Mouse (Mus musculus): ENCODE measurements around the gene Casp8.
"Not testable (repeated sequence)": the region's sequence is repeated elsewhere in the genome, so short reads cannot be mapped to it uniquely, and the experiment has no call there.

Casp8 gene

GRCm38 (mm10) chr1:58801558-58802285, 6.5 kb downstream of the Casp8 start:
- no peak for DNase-seq

GRCm38 (mm10) chr1:58802322-58803273, 7.4 kb downstream of the Casp8 start:
- DNase-seq, result no peak

GRCm38 (mm10) chr1:58803531-58803930, 8.4 kb downstream of the Casp8 start:
- DNase-seq, result no peak

DNA sequence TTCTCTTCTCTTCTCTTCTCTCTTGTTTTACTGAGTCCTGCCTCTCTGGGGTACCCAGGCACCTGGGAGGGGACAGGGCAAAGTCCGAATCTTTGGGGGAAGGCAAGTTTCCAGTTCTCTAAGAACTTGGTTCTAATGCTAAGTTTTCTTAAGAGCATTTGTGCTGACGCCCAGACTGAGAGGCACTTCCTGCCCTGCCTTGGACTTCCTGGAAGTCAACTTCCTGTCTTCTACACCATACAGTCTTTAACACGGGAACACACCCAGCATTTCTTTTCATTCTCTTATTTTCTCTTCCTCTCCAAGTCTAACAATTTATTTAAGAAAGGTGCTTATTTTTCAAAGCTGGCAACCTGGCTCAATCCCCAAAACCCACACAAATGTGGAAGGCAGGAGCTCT, 11.5 kb downstream of the Casp8 start:
- DNase-seq, result no peak

GRCm38 (mm10) chr1:58826319-58826718, 31.1 kb downstream of the Casp8 start:
- DNase-seq, result no peak

DNA sequence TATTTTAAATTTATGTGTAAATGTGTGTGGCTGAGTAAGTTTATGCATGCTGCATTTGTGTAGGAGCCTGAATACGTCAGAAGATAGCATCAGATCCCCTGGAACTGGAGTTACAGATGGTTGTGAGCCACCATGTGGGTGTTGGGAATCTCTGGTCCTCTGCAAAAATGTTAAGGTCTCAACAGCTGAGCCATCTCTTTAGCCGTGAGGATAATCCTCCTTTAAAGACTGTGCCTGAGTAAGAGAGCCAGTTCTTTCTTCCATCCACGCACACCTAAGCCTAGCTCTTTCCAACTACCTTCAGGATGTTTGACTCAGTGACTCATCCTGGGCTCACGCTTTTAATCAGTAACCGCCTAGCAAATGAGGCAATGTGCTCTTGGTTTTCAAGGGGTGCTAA, 35.6 kb downstream of the Casp8 start:
- DNase-seq, result no peak

DNA sequence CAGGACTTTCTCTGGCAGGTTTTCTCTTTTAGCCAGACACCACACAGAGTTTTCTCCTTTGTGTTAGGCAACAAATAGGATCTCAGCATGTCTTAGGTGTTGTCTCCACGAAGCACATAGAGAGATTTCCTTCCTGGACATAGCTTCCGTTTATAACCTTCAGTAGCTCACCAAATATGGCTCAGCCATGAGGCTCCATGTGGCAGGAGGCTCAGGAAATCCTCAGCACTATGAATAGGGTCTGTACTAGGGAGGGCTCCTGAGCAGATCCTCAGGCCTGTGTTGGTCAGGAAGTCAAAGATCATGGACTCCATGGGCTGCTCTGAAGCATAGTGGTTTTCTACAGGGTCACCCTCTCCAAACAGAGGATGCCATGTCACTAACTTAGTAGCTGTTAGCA, 37.0 kb downstream of the Casp8 start:
- no peak for DNase-seq

DNA sequence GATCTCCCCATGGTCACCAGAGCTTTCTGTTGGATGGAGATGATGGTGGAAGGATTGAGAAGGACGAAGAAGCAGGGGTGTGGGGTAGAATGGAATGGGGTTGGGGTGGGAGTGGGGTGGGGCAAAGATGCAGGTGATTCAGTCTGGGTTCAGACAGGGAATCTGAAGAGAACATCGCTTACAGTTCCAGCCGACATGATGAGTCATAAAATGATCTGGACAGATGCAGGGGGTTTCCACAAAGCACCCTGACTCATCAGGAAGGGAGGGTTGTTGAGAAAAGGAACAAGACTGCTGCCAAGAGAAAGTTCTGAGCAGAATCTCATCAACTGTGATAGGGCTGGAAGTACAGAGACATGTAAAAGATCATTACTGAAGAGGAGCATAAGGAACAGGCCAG, 61.6 kb downstream of the Casp8 start:
- DNase-seq, result not testable (repeated sequence)

DNA sequence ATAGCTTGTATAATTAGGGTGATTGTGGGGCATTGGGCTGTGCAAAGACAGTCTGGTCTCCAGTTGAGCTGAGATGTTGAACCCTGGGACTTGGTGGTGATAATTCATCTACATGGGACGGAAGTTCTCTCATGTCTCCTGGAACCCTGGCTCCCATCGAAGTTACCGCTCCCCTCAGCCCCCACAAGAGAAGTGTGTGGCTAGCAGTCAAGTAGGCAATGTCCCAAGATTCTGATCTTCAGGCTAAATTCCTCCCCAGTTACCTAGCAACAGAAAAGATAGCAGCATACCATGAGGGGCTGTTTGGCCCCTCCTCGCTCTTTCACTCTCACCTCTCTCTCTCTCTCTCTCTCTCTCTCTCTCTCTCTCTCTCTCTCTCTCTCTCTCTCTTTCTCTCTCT, 64.0 kb downstream of the Casp8 start:
- DNase-seq, result not testable (repeated sequence)

GRCm38 (mm10) chr1:58859738-58860365, 64.7 kb downstream of the Casp8 start:
- DNase-seq, result not testable (repeated sequence)

GRCm38 (mm10) chr1:58860586-58860985, 65.4 kb downstream of the Casp8 start:
- not testable (repeated sequence) for DNase-seq

- DNase-seq, result not testable (repeated sequence)
Measured at GRCm38 (mm10) chr1:58876500-58876899, 81.3 kb downstream of the Casp8 start.

- DNase-seq, result not testable (repeated sequence)
Measured at GRCm38 (mm10) chr1:58879291-58879690, 84.1 kb downstream of the Casp8 start.

DNA sequence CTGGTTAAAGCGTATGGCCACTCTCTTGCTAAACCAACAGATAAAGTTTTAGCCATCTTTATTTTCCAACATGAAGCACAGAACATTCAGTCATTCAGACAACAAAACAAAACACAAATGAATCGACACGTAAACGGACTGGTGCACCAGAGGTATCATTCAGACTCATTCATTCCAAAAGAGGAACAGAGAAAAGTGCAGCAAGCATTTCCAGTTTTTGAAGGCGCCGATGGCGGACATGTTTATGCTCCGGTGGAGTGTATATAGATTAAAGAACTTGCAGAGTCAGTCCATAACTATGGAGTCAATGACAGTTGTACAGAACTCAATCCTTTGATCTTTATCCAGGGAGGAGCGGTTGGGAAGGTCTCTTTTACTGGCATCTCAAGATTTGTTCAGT, 88.1 kb downstream of the Casp8 start:
- DNase-seq, result not testable (repeated sequence)

DNA sequence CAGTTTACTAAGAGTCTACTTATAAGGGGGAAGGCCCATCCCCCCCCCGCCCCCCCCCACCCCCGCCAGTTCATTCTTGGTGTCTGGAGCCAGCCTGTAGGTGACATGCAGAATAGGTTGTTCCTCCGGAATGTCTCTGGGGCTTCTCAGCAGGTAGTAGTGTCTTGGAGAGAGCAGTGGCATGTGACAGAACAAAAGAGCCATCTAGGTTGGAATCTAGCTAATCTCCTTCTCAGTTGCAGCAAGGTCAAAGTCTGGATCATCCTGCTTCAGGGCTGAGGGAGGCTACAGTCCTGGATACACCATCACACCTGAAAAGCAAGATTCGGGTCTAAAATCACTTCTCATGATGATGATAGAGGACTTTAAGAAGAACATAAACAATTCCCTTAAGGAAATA, 90.5 kb downstream of the Casp8 start:
- no peak for DNase-seq

- no peak for DNase-seq
Measured at GRCm38 (mm10) chr1:58889826-58890546, 94.8 kb downstream of the Casp8 start.

DNA sequence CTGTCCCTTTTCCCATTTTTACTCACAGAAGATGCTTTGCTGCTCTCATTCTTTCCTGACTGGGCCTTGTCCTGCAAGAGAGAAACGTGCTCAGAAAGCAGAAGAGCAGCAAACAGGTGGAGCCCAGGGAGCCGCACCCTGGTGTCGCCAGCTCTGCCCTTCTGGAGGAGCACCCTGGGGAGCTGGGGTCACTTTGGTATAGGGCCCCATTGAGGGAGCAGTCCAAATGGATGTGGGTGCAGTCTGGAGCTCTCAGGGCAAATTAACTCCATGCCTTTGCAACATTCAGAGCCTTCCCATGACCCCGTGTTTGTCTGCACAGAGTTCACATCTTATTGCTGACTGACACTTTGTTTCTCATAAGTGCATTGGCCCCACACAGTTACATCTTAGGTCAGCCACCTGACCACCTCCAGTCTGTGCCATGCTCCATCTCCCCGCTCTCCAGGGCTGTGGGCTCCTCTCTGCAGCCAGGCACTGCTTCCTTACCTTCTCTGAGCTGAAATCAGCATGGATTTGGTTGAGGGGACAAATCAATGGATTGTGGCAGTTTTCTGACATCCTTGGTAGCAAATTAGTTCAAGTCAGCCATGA, 95.6 kb downstream of the Casp8 start:
- not testable (repeated sequence) for DNase-seq

GRCm38 (mm10) chr1:58891481-58892170, 96.5 kb downstream of the Casp8 start:
- not testable (repeated sequence) for DNase-seq

- not testable (repeated sequence) for DNase-seq
Measured at GRCm38 (mm10) chr1:58892386-58892785, 97.2 kb downstream of the Casp8 start.
